Mouse (Mus musculus) embryonic fibroblast, embryonic 13.5 days (primary cell): Measurements from ENCODE around the gene Zmynd19. TPM values are rescaled to one million over a fixed set of nuclear protein-coding genes. Genes with fewer than 3 reads are reported as not detected.
"Not testable (repeated sequence)": the region's sequence is repeated elsewhere in the genome, so short reads cannot be mapped to it uniquely, and the experiment has no call there.

Source experiments
- H3K27ac ChIP-seq: 2 replicates; pipeline ENCODE4 v1.5.1; 2012; ENCODE audit warnings: low read length, control low read depth, inconsistent platforms; ENCODE audit not compliant: insufficient read depth
- H3K4me1 ChIP-seq: 2 replicates; pipeline ENCODE4 v1.6.1; 2011; ENCODE audit warnings: low read length; ENCODE audit not compliant: control insufficient read depth, insufficient read depth
- H3K4me3 ChIP-seq: 2 replicates; pipeline ENCODE4 v1.5.1; 2011; ENCODE audit warnings: mild to moderate bottlenecking, control low read depth, low read length; ENCODE audit not compliant: insufficient read depth
- CTCF ChIP-seq: IDR thresholded peaks from 2 replicates; pipeline ENCODE4 v1.5.1; 2011; ENCODE audit warnings: mild to moderate bottlenecking, control low read depth, low read length, moderate library complexity, borderline replicate concordance; ENCODE audit not compliant: insufficient read depth
- POLR2A ChIP-seq: IDR thresholded peaks from 2 replicates; pipeline ENCODE4 v1.6.1; 2011; ENCODE audit warnings: low read depth, mild to moderate bottlenecking, control low read depth, low read length, moderate library complexity
- polyA plus RNA-seq: library from polyadenylated mRNA; stranded (reverse); fragments of >200 nt; gene quantifications from 2 replicates; pipeline ENCODE4 v1.2.4, GENCODE M21; 2011; ENCODE audit warnings: low read depth; ENCODE audit not compliant: missing spikeins, insufficient read length

Zmynd19 gene
- polyA plus RNA-seq, 1 experiment = 28.7 TPM

DNA sequence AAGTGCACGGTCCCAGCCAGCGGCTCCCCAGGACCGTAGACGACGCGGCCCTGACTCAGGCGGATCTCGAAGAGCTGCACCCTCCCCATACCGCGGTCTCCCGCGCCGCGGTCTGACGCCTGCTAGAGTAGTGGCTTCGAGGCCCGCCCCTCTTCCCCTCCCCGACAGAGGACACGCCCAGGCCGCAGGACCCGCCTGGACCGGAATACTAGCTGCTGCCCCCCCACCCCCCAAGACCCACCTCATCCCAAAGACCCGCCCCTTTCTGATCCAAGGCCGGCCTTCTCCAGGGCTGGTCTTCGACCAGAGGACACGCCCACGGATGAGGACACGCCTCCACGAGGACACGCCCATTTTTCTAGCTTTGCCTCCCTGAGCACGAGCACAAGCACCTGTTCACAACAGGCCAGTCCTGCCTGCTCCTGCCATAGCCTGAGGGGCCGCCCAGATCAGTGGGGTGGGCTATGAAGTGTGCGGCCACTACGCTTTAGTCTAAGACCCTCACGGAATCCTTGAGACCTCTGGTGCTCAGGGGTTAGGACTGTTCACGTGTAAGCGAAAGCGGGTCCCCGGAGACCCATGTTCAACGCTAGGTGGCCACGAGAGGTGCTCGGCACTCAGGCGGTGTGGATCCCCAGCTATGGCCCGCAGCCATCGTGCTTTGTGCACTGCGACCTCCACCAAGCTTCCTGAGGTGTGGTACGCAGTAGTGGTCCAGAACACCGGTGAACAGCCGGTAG lies 14.4 kb upstream of the Zmynd19 start, which contains the start of gene Arrdc1:
TSS of gene Arrdc1 (minus strand) at position 196 of the 740 bp plus-strand sequence.
- H3K4me3 ChIP-seq = peak within 1 kb of the TSS; percentile 74
- no peaks in the 10 kb centered on the region for H3K4me1 ChIP-seq
- H3K27ac ChIP-seq = no peak within 1 kb of the TSS
- TF ChIP-seq CTCF = peak; percentile 36; the same call in 1 of the 2 replicates
- peak; percentile 83 for TF ChIP-seq POLR2A

- H3K27ac ChIP-seq = no peak overlapping the region
- TF ChIP-seq CTCF (no peak), POLR2A (no peak)
- H3K4me1 ChIP-seq = no peaks in the 10 kb centered on the region
- no peak overlapping the region for H3K4me3 ChIP-seq
Measured at GRCm38 (mm10) chr2:24942092-24942491, 7.5 kb upstream of the Zmynd19 start.

DNA sequence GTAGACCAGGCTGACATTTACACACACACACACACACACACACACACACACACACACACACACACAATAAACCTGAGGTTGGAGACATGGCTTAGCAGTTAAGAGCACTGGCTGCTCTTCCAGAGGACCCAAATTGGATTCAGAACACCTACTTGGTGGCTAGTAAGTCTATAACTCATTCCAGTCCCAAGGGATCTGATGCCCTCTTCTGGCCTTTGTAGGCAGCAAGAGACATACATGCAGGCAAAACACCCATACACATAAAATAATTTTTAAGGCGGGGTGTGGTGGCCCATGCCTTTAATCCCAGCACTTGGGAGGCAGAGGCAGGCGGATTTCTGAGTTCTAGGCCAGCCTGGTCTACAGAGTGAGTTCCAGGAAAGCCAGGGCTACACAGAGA lies 5.3 kb upstream of the Zmynd19 start:
- not testable (repeated sequence) for H3K4me3 ChIP-seq, H3K4me1 ChIP-seq, H3K27ac ChIP-seq

- Histone ChIP-seq H3K4me3 (peak overlapping the region; percentile 85), H3K27ac (no peak overlapping the region), H3K4me1 (no peaks in the 10 kb centered on the region)
- TF ChIP-seq CTCF (no peak), POLR2A (no peak)
Measured at GRCm38 (mm10) chr2:24950189-24950535, 570 bp downstream of the Zmynd19 start.

GRCm38 (mm10) chr2:24952537-24953055 lies 3.0 kb downstream of the Zmynd19 start:
- Histone ChIP-seq H3K27ac (no peak overlapping the region), H3K4me3 (no peak overlapping the region), H3K4me1 (no peaks in the 10 kb centered on the region)
- no peak for TF ChIP-seq CTCF
- TF ChIP-seq POLR2A = no peak

GRCm38 (mm10) chr2:24960910-24961309 lies 11.3 kb downstream of the Zmynd19 start:
- Histone ChIP-seq H3K4me3 (no peak overlapping the region), H3K4me1 (peaks cover 8% of the 10 kb centered on the region), H3K27ac (no peak overlapping the region)
- TF ChIP-seq POLR2A = no peak
- peak; percentile 65; the same call in 1 of the 2 replicates for TF ChIP-seq CTCF

GRCm38 (mm10) chr2:24962304-24963000 lies 12.9 kb downstream of the Zmynd19 start, which contains the start of gene Dph7:
Gene Dph7 (plus strand): TSS chr2:24962400.
- Histone ChIP-seq H3K27ac (no peak within 1 kb of the TSS), H3K4me3 (peak within 1 kb of the TSS; percentile 75)
- peak; percentile 94 for TF ChIP-seq POLR2A
- peak; percentile 94 for TF ChIP-seq CTCF

DNA sequence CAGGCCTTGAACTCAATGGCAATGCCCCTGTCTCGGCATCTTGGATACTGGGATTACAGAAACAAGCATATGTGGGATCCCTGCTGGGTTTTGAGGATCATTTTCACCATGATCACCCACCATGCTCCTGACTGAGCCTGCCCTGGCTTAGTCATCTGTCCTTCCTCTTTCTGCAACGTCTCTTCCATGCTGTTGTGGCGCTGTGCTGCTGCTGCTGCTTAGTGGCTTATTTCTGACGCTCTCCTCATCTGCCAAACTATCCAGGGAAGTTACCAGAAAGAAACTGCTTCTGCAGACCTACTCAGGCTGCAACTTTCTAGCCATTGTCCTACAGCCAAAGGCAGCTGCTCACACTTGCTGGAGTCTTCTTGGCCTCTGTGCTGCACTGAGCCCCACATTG lies 20.8 kb downstream of the Zmynd19 start:
- Histone ChIP-seq H3K27ac (no peak overlapping the region), H3K4me1 (peaks cover 3% of the 10 kb centered on the region; the same call in 1 of the 2 replicates), H3K4me3 (no peak overlapping the region)
- TF ChIP-seq POLR2A (no peak), CTCF (no peak)

More at GRCm38 (mm10) chr2:24962304-24963000, 12.9 kb downstream of the Zmynd19 start, which contains the start of gene Dph7:
- H3K4me1 ChIP-seq = peaks cover 8% of the 10 kb centered on the region

- peak overlapping the region; percentile 86 for H3K4me3 ChIP-seq
- peak overlapping the region; percentile 22 for H3K27ac ChIP-seq
- H3K4me1 ChIP-seq = not testable (repeated sequence)
Measured at GRCm38 (mm10) chr2:24974452-24974851, 24.9 kb downstream of the Zmynd19 start.
